Mouse (Mus musculus) heart, embryonic 14.5 days (tissue): ENCODE measurements around the gene Stk11. TPM values are rescaled to one million over a fixed set of nuclear protein-coding genes. Genes with fewer than 3 reads are reported as not detected.

Source experiments
- ATAC-seq: fragments of 200-750 bp; cut with Nextera tagmentation; 2 replicates; pipeline ENCODE4 v1.8.0; 2017; ENCODE audit warnings: low read depth, moderate TSS enrichment; ENCODE audit not compliant: insufficient number of reproducible peaks, insufficient read depth, low FRiP score
- H3K27ac ChIP-seq, 2 experiments: fragments of 200-500 bp in 1 of 2; fragments of 300-500 bp in 1 of 2; sonication (generic) in 1 of 2; replicated peaks in 1 of 2; 2 replicates each; pipeline ENCODE4 v1.5.1; 2012 to 2014; ENCODE audit warnings: low read depth in 2 of 2, low read length in 2 of 2, control low read depth in 1 of 2, mild to moderate bottlenecking in 1 of 2, mixed read lengths in 1 of 2; ENCODE audit not compliant: control insufficient read depth in 1 of 2, insufficient read depth in 1 of 2
- H3K27me3 ChIP-seq: fragments of 300-500 bp; sonication (generic); 2 replicates; pipeline ENCODE4 v1.6.1; 2014; ENCODE audit warnings: mild to moderate bottlenecking, low read length, control low read depth; ENCODE audit not compliant: control insufficient read depth, insufficient read depth
- H3K36me3 ChIP-seq: fragments of 300-500 bp; sonication (generic); 2 replicates; pipeline ENCODE4 v1.6.1; 2014; ENCODE audit warnings: mild to moderate bottlenecking, control low read depth, low read length, mixed read lengths; ENCODE audit not compliant: control insufficient read depth, insufficient read depth
- H3K4me1 ChIP-seq, 2 experiments: fragments of 200-500 bp in 1 of 2; fragments of 300-500 bp in 1 of 2; sonication (generic) in 1 of 2; 2 replicates each; pipeline ENCODE4 v1.6.1; 2012 to 2014; ENCODE audit warnings: low read length in 2 of 2, control low read depth in 1 of 2, mixed read lengths in 1 of 2; ENCODE audit not compliant: control insufficient read depth in 2 of 2, insufficient read depth in 2 of 2
- H3K4me2 ChIP-seq: fragments of 300-500 bp; sonication (generic); 2 replicates; pipeline ENCODE4 v1.6.1; 2014; ENCODE audit warnings: mild to moderate bottlenecking, low read length
- H3K4me3 ChIP-seq, 2 experiments: fragments of 200-500 bp in 1 of 2; fragments of 300-500 bp in 1 of 2; sonication (generic) in 1 of 2; 2 replicates each; pipeline ENCODE4 v1.5.1; 2012 to 2014; ENCODE audit warnings: low read length in 2 of 2, mild to moderate bottlenecking in 2 of 2, control low read depth in 1 of 2, low read depth in 1 of 2, moderate library complexity in 1 of 2; ENCODE audit not compliant: control insufficient read depth in 1 of 2, insufficient read depth in 1 of 2
- H3K9ac ChIP-seq: fragments of 300-500 bp; sonication (generic); 2 replicates; pipeline ENCODE4 v1.6.1; 2014; ENCODE audit warnings: mild to moderate bottlenecking, low read length
- H3K9me3 ChIP-seq: fragments of 300-500 bp; sonication (generic); 2 replicates; pipeline ENCODE4 v1.6.1; 2016; ENCODE audit warnings: low read length, control low read depth; ENCODE audit not compliant: control insufficient read depth
- WGBS: fragments of 180-500 bp; shearing (Covaris S2); extraction: QIAGEN DNeasy Blood & Tissue Kit; methylation state at CpG from one replicate; pipeline ENCODE4 v1.1.7; 2014; 5-methylcytosine and 5-hydroxymethylcytosine counted together
- polyA plus RNA-seq: library from polyadenylated mRNA; unstranded; fragments of >200 nt; fragmentation: Nextera tagmentation; extraction: Ambion mirVana; gene quantifications from 2 replicates; pipeline ENCODE4 v1.2.1, GENCODE M21; 2014

Gene Stk11
- polyA plus RNA-seq, 1 experiment from 2014 or later: 17.7 TPM

DNA sequence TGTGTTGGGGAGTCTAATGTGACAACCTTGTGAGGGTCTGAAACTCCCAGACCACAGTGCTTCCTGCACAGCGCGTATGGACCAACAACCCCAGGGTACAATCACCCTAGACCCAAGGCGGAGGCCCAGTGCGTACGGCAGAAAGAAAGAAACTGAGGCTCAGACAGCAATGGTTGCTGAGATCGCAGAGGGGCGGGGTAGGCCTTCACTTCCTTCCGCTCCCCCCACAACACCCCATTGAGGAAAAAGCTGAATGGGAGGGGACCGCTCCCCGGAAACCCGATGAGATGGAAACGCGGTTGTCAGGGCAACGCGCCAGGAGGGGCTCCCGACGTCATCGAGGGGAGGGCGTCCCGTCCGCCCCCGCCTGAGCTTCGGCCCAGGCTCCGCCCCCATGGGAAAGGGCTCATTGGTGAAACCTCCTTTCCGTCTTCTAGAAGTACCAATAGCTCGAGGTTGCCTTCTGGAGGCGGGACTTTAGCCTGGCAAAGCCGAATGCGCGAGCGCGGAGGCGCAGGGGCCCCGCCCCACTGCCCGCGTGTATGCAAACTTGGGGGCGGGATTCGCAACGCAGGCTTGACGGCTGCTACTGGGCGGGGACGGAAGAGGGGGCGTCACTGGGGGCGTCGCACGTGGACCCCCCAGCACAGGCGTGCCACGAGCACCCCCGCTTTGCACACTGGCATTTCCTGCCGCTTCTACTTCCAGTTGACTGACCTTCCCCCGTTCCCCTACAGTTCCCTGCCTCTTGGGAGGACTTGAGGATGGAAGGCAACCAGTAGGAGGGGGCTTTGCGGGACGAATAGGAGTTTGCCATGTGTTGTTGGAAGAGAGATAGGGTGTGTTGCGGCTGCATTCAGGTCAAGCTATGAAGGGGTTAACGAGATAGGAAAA, 44.2 kb downstream of the Stk11 start:
- peaks cover 29% of the 10 kb centered on the region for H3K36me3 ChIP-seq
- WGBS: under 1% methylated on average over 55 of the region's 55 CpGs
- no peaks in the 10 kb centered on the region for H3K9me3 ChIP-seq
- peak overlapping the region; percentile 43 to 46 for H3K4me3 ChIP-seq
- no peaks in the 10 kb centered on the region for H3K27me3 ChIP-seq
- peak overlapping the region; percentile 76 for H3K9ac ChIP-seq
- peaks cover 55 to 92% of the 10 kb centered on the region in 2 experiments for H3K4me1 ChIP-seq
- H3K27ac ChIP-seq: peak overlapping the region; percentile 94 to 99
- peak; percentile 76 for ATAC-seq
- H3K4me2 ChIP-seq: peak overlapping the region; percentile 82

DNA sequence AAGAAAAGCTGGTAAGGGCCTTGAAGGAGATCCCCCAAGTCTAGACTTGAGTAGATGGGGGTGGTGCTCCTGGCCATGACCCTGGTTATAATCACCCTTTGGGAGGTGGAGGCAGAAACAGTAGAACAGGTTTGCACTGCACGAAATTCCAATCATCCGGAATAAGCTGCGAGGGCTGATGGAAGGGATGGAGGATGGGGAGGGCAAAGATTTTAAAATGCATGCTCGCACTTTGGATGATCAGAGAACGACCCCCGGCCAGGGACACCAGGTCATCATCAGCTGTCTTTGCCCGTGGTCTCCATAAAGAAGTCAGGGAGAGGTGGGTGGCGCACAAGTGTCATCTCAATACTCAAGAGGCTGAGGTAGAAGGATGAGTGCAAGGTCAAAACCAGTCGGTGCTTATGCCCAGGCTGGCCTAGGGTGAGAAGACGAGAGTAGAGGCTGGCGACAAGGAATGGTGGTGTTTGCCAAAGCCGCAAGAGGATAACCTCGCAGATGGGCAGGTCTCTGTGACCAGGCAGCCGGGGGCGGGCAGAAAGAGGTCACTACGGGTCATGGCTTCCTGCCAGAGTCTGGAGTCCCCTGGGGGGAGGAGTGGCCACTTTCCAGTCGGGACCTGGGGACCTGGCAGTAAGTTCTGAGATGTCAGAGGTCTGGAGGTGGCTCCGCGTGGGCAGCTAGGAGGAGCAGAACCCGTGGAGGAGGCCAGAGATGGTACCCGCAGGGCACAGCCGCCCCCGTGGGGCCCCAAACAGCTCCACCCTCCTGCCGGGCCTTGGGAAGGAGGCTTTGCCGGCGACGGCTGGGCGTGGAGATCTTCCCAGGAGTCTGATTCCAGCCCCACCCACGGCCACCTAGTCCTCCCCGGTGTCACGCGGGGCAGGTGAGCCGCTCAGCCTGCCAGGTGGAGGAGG, 45.1 kb downstream of the Stk11 start:
- WGBS: under 1% methylated on average over 33 of the region's 33 CpGs
- H3K27ac ChIP-seq: peak overlapping the region; percentile 94 to 99
- ATAC-seq: no peak

DNA sequence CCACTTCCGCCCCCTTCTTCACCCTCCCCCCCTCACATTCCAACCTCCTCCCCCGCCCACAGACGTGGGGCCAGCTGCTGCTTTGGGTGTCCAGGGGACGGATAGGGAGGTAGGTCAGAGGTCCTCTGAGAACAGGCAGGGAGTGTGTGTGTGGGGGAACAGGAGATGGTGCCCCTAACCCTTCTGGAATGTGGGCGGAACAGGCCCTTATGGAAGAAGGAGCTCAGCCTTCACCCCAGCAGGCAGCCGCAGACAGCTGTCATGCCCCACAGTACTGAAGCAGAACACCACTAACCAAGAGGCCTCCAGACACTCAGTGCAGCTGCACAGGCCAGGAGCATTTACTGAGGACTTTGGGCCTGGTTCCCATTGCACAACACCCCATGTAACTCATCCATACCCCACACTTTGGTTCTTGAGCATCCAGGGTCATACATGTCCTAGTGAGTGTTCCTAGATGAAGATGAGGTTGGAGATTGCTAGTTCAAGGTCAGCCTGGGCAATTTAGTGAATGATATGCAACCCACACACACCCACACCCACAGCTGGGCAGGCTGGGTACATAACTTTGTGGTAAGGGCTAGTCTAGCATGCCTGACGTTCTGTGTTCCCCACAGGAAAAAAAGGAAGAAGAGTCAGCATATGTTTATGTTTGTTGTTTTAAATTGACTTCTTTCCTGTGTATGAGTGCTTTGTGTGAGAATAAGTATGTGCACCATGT, 46.1 kb downstream of the Stk11 start:
- Histone ChIP-seq H3K36me3 (peaks cover 10% of the 10 kb centered on the region), H3K4me1 (peaks cover 62 to 90% of the 10 kb centered on the region in 2 experiments), H3K27ac (peak overlapping the region; percentile 81 to 99), H3K4me3 (peak overlapping the region in 1 of 2 experiments; percentile 43; a peak in 2 of 4 replicates), H3K9ac (peak overlapping the region; percentile 76), H3K9me3 (no peaks in the 10 kb centered on the region), H3K27me3 (no peaks in the 10 kb centered on the region), H3K4me2 (peak overlapping the region; percentile 82)
- no peak for ATAC-seq
- WGBS: 12% methylated on average over 7 of the region's 7 CpGs

More for the DNA sequence above, 45.1 kb downstream of the Stk11 start:
- H3K36me3 ChIP-seq: peaks cover 20% of the 10 kb centered on the region
- no peaks in the 10 kb centered on the region for H3K27me3 ChIP-seq
- peaks cover 60 to 90% of the 10 kb centered on the region in 2 experiments for H3K4me1 ChIP-seq
- peak overlapping the region; percentile 82 for H3K4me2 ChIP-seq
- peak overlapping the region; percentile 76 for H3K9ac ChIP-seq
- no peaks in the 10 kb centered on the region for H3K9me3 ChIP-seq
- H3K4me3 ChIP-seq: peak overlapping the region; percentile 38 to 43

- no peak overlapping the region for H3K4me3 ChIP-seq
Observed at GRCm38 (mm10) chr10:80162243-80162608, 46.6 kb downstream of the Stk11 start.

GRCm38 (mm10) chr10:80162716-80163299, 47.2 kb downstream of the Stk11 start:
- Histone ChIP-seq H3K27ac (peak overlapping the region in 1 of 2 experiments; percentile 99; a peak in 2 of 4 replicates), H3K4me3 (no peak overlapping the region), H3K4me1 (peaks cover 59 to 84% of the 10 kb centered on the region in 2 experiments), H3K9me3 (no peaks in the 10 kb centered on the region), H3K9ac (peak overlapping the region; percentile 76; the same call in 1 of the 2 replicates), H3K36me3 (no peaks in the 10 kb centered on the region), H3K27me3 (no peaks in the 10 kb centered on the region), H3K4me2 (no peak overlapping the region)
- WGBS: 74% methylated on average over 6 of the region's 6 CpGs
- no peak for ATAC-seq

More at GRCm38 (mm10) chr10:80162243-80162608, 46.6 kb downstream of the Stk11 start:
- H3K9ac ChIP-seq: peak overlapping the region; percentile 76; the same call in 1 of the 2 replicates
- peak overlapping the region; percentile 81 to 99 for H3K27ac ChIP-seq
- peaks cover 5% of the 10 kb centered on the region for H3K36me3 ChIP-seq
- H3K27me3 ChIP-seq: no peaks in the 10 kb centered on the region
- no peaks in the 10 kb centered on the region for H3K9me3 ChIP-seq
- peaks cover 61 to 90% of the 10 kb centered on the region in 2 experiments for H3K4me1 ChIP-seq
- peak overlapping the region; percentile 82 for H3K4me2 ChIP-seq
- ATAC-seq: no peak
- 79% methylated on average over 3 of the region's 3 CpGs for WGBS

GRCm38 (mm10) chr10:80163721-80164120, 48.1 kb downstream of the Stk11 start:
- peak overlapping the region; percentile 98 for H3K4me2 ChIP-seq
- WGBS: 34% methylated on average over 8 of the region's 8 CpGs
- H3K27me3 ChIP-seq: no peaks in the 10 kb centered on the region
- H3K4me1 ChIP-seq: peaks cover 55 to 78% of the 10 kb centered on the region in 2 experiments
- H3K36me3 ChIP-seq: no peaks in the 10 kb centered on the region
- no peak for ATAC-seq
- no peaks in the 10 kb centered on the region for H3K9me3 ChIP-seq
- H3K27ac ChIP-seq: peak overlapping the region; percentile 24 to 100
- H3K4me3 ChIP-seq: no peak overlapping the region
- H3K9ac ChIP-seq: 0 out of 2 replicates have a peak overlapping the region, but pooled peaks have one; percentile 72
